Mouse (Mus musculus) intestine, postnatal 0 days (tissue): Measurements from ENCODE around the gene Egfem1. TPM values are rescaled to one million over a fixed set of nuclear protein-coding genes. Genes with fewer than 3 reads are reported as not detected.

Source experiments
- ATAC-seq: fragments of 200-750 bp; cut with Nextera tagmentation; 2 replicates; pipeline ENCODE4 v1.8.0; 2017; ENCODE audit warnings: mild to moderate bottlenecking, moderate TSS enrichment, moderate library complexity
- H3K27ac ChIP-seq: fragments of 300-500 bp; sonication (generic); 2 replicates; pipeline ENCODE4 v1.5.1; 2014; ENCODE audit warnings: mild to moderate bottlenecking, low read depth, low read length, moderate library complexity
- H3K27me3 ChIP-seq: fragments of 300-500 bp; sonication (generic); replicated peaks from 2 replicates; pipeline ENCODE4 v1.6.1; 2014; ENCODE audit warnings: low read length, mixed read lengths; ENCODE audit not compliant: control insufficient read depth, insufficient read depth
- H3K36me3 ChIP-seq: fragments of 300-500 bp; sonication (generic); 2 replicates; pipeline ENCODE4 v1.6.1; 2014; ENCODE audit warnings: mild to moderate bottlenecking, moderate library complexity; ENCODE audit not compliant: control insufficient read depth, insufficient read depth
- H3K4me1 ChIP-seq: fragments of 300-500 bp; sonication (generic); replicated peaks from 2 replicates; pipeline ENCODE4 v1.6.1; 2014; ENCODE audit warnings: antibody characterized with exemption, low read length, mixed read lengths; ENCODE audit not compliant: control insufficient read depth, insufficient read depth
- H3K4me2 ChIP-seq: fragments of 300-500 bp; sonication (generic); replicated peaks from 2 replicates; pipeline ENCODE4 v1.6.1; 2014; ENCODE audit warnings: low read depth, mild to moderate bottlenecking, moderate library complexity
- H3K4me3 ChIP-seq: fragments of 300-500 bp; sonication (generic); 2 replicates; pipeline ENCODE4 v1.5.1; 2014; ENCODE audit warnings: low read depth, low read length
- H3K9ac ChIP-seq: fragments of 300-500 bp; sonication (generic); 2 replicates; pipeline ENCODE4 v1.6.1; 2014; ENCODE audit warnings: mild to moderate bottlenecking, low read depth, low read length
- H3K9me3 ChIP-seq: fragments of 300-500 bp; sonication (generic); 2 replicates; pipeline ENCODE4 v1.6.1; 2016; ENCODE audit warnings: mixed run types; ENCODE audit not compliant: control insufficient read depth
- CTCF ChIP-seq: sonication (generic); IDR thresholded peaks from 2 replicates; pipeline ENCODE4 v1.5.1; 2016; ENCODE audit warnings: low read depth, mild to moderate bottlenecking, control low read depth, antibody characterized with exemption, moderate library complexity
- WGBS: fragments of 180-500 bp; shearing (Covaris S2); extraction: QIAGEN DNeasy Blood & Tissue Kit; methylation state at CpG from one replicate; pipeline ENCODE4 v1.1.7; 2014; 5-methylcytosine and 5-hydroxymethylcytosine counted together
- polyA plus RNA-seq: library from polyadenylated mRNA; unstranded; fragments of >200 nt; fragmentation: Nextera tagmentation; extraction: Ambion mirVana; gene quantifications from 2 replicates; pipeline ENCODE4 v1.2.1, GENCODE M21; 2015

Egfem1 gene
- polyA plus RNA-seq, 1 experiment from 2014 or later = 0.63 TPM

DNA sequence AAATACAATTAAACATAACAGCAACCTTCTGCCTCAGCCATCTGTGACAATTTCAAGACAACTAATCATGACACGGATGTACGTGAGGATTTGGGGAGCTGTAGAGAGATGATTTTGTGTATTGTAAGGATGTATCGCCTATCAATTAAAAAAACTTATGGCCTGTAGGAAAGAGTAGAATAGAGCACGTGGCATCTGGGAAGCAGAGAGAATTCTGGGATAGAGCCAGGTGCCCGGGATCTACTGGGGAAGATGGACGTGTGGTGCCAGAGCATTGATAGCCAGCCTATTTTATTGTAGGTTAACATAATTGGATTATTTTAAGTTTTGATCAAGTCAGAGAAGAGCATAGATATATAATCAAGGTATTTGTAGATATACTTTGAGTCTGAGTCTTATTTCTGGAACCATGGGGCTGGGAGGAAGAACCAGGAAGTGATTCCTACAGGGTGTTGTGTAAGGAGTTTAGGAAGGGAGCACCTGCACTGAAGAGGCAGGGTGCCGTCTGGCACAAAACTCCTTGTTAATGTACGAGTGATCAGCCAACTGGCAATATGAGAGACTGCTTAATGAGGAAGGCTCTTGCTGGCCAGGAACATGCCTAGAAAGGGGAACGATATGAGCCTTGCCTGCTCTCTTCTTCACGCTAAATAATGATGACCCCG, 443.6 kb downstream of the Egfem1 start:
- Histone ChIP-seq H3K27ac (no peak overlapping the region), H3K4me2 (no peak overlapping the region), H3K36me3 (no peaks in the 10 kb centered on the region), H3K27me3 (no peaks in the 10 kb centered on the region), H3K9ac (no peak overlapping the region), H3K4me3 (no peak overlapping the region), H3K4me1 (no peaks in the 10 kb centered on the region), H3K9me3 (no peaks in the 10 kb centered on the region)
- TF ChIP-seq CTCF = no peak
- 85% methylated on average over 11 of the region's 11 CpGs for WGBS
- ATAC-seq = no peak

- Histone ChIP-seq H3K27me3 (no peaks in the 10 kb centered on the region), H3K4me2 (no peak overlapping the region), H3K4me1 (no peaks in the 10 kb centered on the region), H3K36me3 (no peaks in the 10 kb centered on the region), H3K27ac (no peak overlapping the region), H3K4me3 (no peak overlapping the region), H3K9me3 (no peaks in the 10 kb centered on the region), H3K9ac (no peak overlapping the region)
- no peak for ATAC-seq
- WGBS = 90% methylated on average over 12 of the region's 12 CpGs
- TF ChIP-seq CTCF = no peak
Measured at GRCm38 (mm10) chr3:29525963-29526301, 444.1 kb downstream of the Egfem1 start.

DNA sequence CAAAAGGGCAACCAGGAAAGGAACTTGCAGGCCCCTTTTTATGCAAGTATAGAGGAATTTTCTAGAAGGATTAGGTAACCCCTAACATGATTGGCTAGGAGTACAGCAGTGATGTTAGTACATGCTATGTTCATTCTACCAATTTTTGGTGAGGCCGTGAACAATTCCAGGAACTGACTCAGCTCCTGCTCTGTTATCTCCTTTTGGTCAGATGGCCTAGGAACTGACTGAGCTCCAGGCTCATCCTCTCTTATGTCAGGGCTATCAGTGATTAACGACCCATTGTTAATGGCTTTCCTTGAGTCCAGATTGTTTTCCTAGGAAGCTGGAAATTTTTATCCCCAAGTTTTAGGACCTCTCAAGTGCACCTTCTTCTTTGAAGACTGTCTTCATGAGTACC, 457.4 kb downstream of the Egfem1 start:
- ATAC-seq = no peak
- H3K4me1 ChIP-seq = no peaks in the 10 kb centered on the region
- 52% methylated on average over 2 of the region's 2 CpGs for WGBS
- no peak overlapping the region for H3K4me2 ChIP-seq
- no peak overlapping the region for H3K4me3 ChIP-seq
- H3K9me3 ChIP-seq = no peaks in the 10 kb centered on the region
- H3K27ac ChIP-seq = no peak overlapping the region
- H3K9ac ChIP-seq = no peak overlapping the region
- H3K27me3 ChIP-seq = no peaks in the 10 kb centered on the region
- no peaks in the 10 kb centered on the region for H3K36me3 ChIP-seq
- no peak for TF ChIP-seq CTCF

- Histone ChIP-seq H3K4me3 (no peak overlapping the region), H3K27me3 (no peaks in the 10 kb centered on the region), H3K27ac (no peak overlapping the region), H3K4me2 (no peak overlapping the region), H3K4me1 (no peaks in the 10 kb centered on the region), H3K36me3 (no peaks in the 10 kb centered on the region), H3K9me3 (no peaks in the 10 kb centered on the region), H3K9ac (no peak overlapping the region)
- 55% methylated on average over 1 of the region's 1 CpGs for WGBS
- TF ChIP-seq CTCF = no peak
- no peak for ATAC-seq
Measured at GRCm38 (mm10) chr3:29539902-29540301, 458.1 kb downstream of the Egfem1 start.

DNA sequence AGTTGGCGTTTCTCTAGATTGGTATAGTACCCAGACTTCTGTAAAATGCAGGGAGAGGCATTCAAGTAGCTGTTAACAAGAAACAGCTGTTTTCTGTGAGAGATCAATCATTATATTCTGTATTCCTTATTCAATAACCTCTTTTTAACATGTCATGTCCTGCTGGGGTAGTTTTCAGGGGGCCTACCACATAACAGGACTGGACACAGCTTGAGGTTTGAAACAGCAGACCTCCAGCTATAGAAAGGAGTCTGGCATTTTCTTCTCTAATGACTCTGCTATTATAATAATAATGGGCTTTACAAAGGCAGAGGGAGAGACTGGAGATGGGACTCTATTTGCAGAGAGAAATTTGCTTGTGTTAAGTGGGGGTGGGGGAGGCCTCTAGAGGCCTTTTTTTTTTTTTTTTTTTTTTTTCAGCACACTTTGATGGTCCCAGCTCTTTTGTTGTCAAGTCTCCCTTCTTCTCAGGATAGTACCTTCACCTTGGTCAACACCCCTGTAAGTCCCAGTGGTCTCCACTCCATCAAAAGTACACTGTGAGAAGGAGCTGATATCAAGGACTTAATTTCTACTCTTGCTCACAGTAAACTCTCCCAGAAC, 459.8 kb downstream of the Egfem1 start:
- WGBS = 76% methylated on average over 1 of the region's 1 CpGs
- no peak for TF ChIP-seq CTCF
- no peaks in the 10 kb centered on the region for H3K4me1 ChIP-seq

DNA sequence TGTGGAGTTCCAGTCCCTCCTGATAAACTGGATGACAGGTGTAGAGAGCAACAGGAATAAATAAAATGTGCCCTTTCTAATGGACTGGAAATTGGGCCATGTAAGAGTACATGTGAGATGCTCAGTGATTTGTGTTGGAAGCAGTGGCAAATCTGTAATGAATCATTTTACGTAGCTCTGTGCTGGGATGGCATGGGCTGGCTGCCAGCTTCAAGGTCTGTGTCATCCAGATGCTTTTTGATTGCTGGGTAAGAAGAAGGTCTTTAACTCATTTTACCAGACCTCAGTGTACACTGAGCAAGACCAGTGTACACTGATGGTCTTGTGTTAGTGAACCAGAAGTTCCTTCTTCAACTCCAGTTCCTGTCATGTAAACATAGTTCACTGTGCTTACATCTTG, 462.2 kb downstream of the Egfem1 start:
- 77% methylated on average over 1 of the region's 1 CpGs for WGBS
- no peak for TF ChIP-seq CTCF
- Histone ChIP-seq H3K27me3 (no peaks in the 10 kb centered on the region), H3K4me2 (no peak overlapping the region), H3K27ac (no peak overlapping the region), H3K9ac (no peak overlapping the region), H3K4me3 (no peak overlapping the region), H3K9me3 (no peaks in the 10 kb centered on the region), H3K36me3 (no peaks in the 10 kb centered on the region), H3K4me1 (no peaks in the 10 kb centered on the region)
- ATAC-seq = no peak

More for the DNA sequence above, 459.8 kb downstream of the Egfem1 start:
- ATAC-seq = no peak
- H3K4me2 ChIP-seq = no peak overlapping the region
- H3K36me3 ChIP-seq = no peaks in the 10 kb centered on the region
- no peak overlapping the region for H3K9ac ChIP-seq
- no peak overlapping the region for H3K4me3 ChIP-seq
- no peaks in the 10 kb centered on the region for H3K27me3 ChIP-seq
- H3K9me3 ChIP-seq = no peaks in the 10 kb centered on the region
- H3K27ac ChIP-seq = no peak overlapping the region
